21 mouse cellular contexts compared by ENCODE assay signal in the genomic region with DNA sequence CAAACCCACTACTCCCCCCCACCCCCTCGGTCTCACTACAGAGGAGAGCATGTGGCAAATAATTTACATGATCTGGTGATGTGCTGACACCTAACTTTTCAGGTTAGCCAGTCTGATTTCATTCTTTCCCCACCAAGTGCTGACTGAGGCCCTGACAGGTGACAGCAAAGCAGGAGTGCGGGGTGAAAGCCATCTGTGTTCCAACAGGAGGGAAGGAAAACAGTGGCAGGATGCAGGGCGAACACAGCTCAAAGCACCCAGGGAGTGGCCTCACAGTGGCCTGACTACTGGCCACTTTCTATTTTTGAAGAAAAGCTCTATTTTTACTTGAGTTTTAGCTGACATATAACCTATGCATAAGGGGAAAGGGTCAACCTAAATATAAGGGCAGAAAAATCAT.
DNase-seq lines count a peak whose midpoint lies in the region; ATAC-seq lines count a peak whose summit lies in the region.
"Had no signal": no experiment of that assay in that cellular context is flagged by ENCODE, and none has a peak within 500 bp of the region (broad histone marks: within the 10 kb centered on the region; RNA-seq: fewer than 3 reads in every experiment).

No protein-coding gene starts in this region.

- no peak for DNase-seq in cerebellum, postnatal 4 days (ENCODE audit: low spot score in 2 of 2)
- peak; percentile 35 to 51 for DNase-seq in cerebellum, postnatal 25 days
- DNase-seq in cerebellum, adult 9-10 months = no peak
- peak; percentile 12 for DNase-seq in kidney, postnatal 14 days
- no peak for DNase-seq in kidney, adult 11 months
- DNase-seq: adrenal gland, adult 8-10 months; adrenal gland, postnatal 25 days; cerebellum, adult 9-11 months; gastrocnemius, postnatal 10 days; gastrocnemius, postnatal 36 days; heart, adult 2 months; heart, postnatal 14 days; heart, postnatal 4 days; kidney, adult 2 months had no signal

- ATAC-seq in cerebellum, adult (ENCODE audit: insufficient number of reproducible peaks, low FRiP score, low TSS enrichment) = peak; percentile 40; the same call in 1 of the 2 replicates
- ATAC-seq: activated CD4-positive, CD25-positive, alpha-beta regulatory T cell, adult 4 months; forebrain, embryonic 13.5 days; forebrain, embryonic 16.5 days; hindbrain, postnatal 0 days; inflammation-experienced regulatory T-cells, adult 6 months; intestine, embryonic 16.5 days had no signal

Comparison
In these comparisons a context has a peak if more than half of its experiments do, and no peak if none do; other contexts are left out.
1. DNase-seq: peak in cerebellum, postnatal 25 days (2 of 2) and kidney, postnatal 14 days (single experiment); none in cerebellum, postnatal 4 days (0 of 2), cerebellum, adult 9-10 months (single experiment) and kidney, adult 11 months (single experiment).